Comparison of ENCODE assay signal across 17 mouse cellular contexts in genomic region chr16:5620566-5620965, GRCm38 (mm10).
"Had no signal": no experiment of that assay in that cellular context is flagged by ENCODE, and none has a peak within 500 bp of the region (broad histone marks: within the 10 kb centered on the region; RNA-seq: fewer than 3 reads in every experiment).

No protein-coding gene starts in this region.

- H3K4me1 ChIP-seq: lung, embryonic 15.5 days; megakaryocyte, embryonic 14.5 days; stomach, embryonic 15.5 days had no signal

- H3K9ac ChIP-seq: lung, embryonic 15.5 days; midbrain, embryonic 13.5 days; midbrain, embryonic 15.5 days; neural tube, embryonic 12.5 days; stomach, embryonic 15.5 days had no signal

- DNase-seq: lung, adult 2 months; lung, postnatal 14 days; lung, postnatal 36 days; right cerebral cortex, postnatal 14 days; thymus, adult 2 months; thymus, postnatal 25 days; thymus, postnatal 4 days had no signal

- H3K27ac ChIP-seq: lung, embryonic 15.5 days; macrophage; midbrain, embryonic 13.5 days; midbrain, embryonic 15.5 days; neural tube, embryonic 12.5 days; stomach, embryonic 15.5 days; stomach, postnatal 0 days had no signal

- H3K27me3 ChIP-seq: lung, embryonic 15.5 days; megakaryocyte, embryonic 14.5 days; midbrain, embryonic 13.5 days; midbrain, embryonic 15.5 days; neural tube, embryonic 12.5 days; stomach, embryonic 15.5 days had no signal

- ATAC-seq: lung, postnatal 0 days; midbrain, embryonic 13.5 days; midbrain, embryonic 15.5 days had no signal

- H3K9me3 ChIP-seq: lung, embryonic 15.5 days; megakaryocyte, embryonic 14.5 days; midbrain, embryonic 13.5 days; midbrain, embryonic 15.5 days; neural tube, embryonic 12.5 days; stomach, embryonic 15.5 days had no signal

- H3K4me2 ChIP-seq: lung, embryonic 15.5 days; midbrain, embryonic 11.5 days; midbrain, embryonic 13.5 days; midbrain, embryonic 15.5 days; neural tube, embryonic 12.5 days; stomach, embryonic 15.5 days had no signal

- H3K4me3 ChIP-seq: lung, embryonic 15.5 days; megakaryocyte, embryonic 14.5 days; midbrain, embryonic 13.5 days; midbrain, embryonic 15.5 days; neural tube, embryonic 12.5 days; stomach, embryonic 15.5 days had no signal

- H3K36me3 ChIP-seq: lung, embryonic 15.5 days; midbrain, embryonic 13.5 days; midbrain, embryonic 15.5 days; neural tube, embryonic 12.5 days; stomach, embryonic 15.5 days had no signal
